Mouse (Mus musculus) adrenal gland, postnatal 25 days (tissue): ENCODE measurements around the gene Bmp3. TPM values are rescaled to one million over a fixed set of nuclear protein-coding genes. Genes with fewer than 3 reads are reported as not detected.

ENCODE experiments used
- DNase-seq: peaks from one replicate; pipeline ENCODE4 v3.0.0; 2021; ENCODE audit warnings: mixed read lengths
- total RNA-seq: library from RNA; stranded (reverse); gene quantifications from 2 replicates; pipeline ENCODE4 v1.2.3, GENCODE M21; 2021

Bmp3 gene
- total RNA-seq, 1 experiment from 2014 or later: 0.43 TPM

GRCm38 (mm10) chr5:98918716-98919115, 64.5 kb downstream of the Bmp3 start:
- DNase-seq: no peak

- DNase-seq: no peak
Measured at GRCm38 (mm10) chr5:98921608-98922007, 67.4 kb downstream of the Bmp3 start.

- DNase-seq: no peak
Measured at GRCm38 (mm10) chr5:98922921-98923320, 68.7 kb downstream of the Bmp3 start.

Other genes with a start within 250 kb of the Bmp3 start
- gene Prkg2, start 182.9 kb downstream of the Bmp3 start, total RNA-seq: 2.9 and 3.3 TPM in 2 replicates